Mouse (Mus musculus): ENCODE measurements around the gene Lbh. TPM values are rescaled to one million over a fixed set of nuclear protein-coding genes. Genes with fewer than 3 reads are reported as not detected.

Lbh gene
- polyA plus RNA-seq, 1 experiment = 0.10 TPM

DNA sequence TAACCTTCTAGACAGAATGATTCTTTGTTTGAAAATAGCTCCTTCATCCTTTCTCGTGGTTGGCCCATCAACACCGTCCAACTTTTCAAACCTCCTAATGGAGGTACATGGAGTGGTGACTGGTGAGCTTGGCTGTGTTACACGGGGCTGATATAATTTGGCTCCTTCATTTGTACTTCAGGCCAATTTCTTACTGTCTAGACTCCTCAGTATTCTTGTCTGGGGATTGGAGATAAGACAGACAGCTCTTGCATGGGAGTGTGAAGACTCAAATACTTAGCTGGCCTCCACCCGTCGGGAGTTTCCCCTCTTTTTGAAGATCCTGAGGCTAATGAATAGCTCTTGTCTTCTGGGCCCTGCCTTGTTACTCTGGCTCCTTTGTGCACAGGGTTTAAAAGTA lies 26.3 kb downstream of the Lbh start:
- TF ChIP-seq GATA1 (IDR thresholded peaks at IDR 0.05; ENCODE audit: low read length) (no peak), TAL1 (IDR thresholded peaks at IDR 0.05; ENCODE audit: low read length) (no peak)
- no peaks in the 10 kb centered on the region for H3K36me3 ChIP-seq (ENCODE audit: control insufficient read depth)
- peaks cover 2% of the 10 kb centered on the region for H3K4me1 ChIP-seq (ENCODE audit: control insufficient read depth)
- H3K27me3 ChIP-seq (ENCODE audit: control insufficient read depth) = no peaks in the 10 kb centered on the region
- H3K9me3 ChIP-seq (ENCODE audit: control insufficient read depth, low read length) = no peaks in the 10 kb centered on the region; the same call in 1 of the 2 replicates
- no peak overlapping the region for H3K4me3 ChIP-seq (replicated peaks)

DNA sequence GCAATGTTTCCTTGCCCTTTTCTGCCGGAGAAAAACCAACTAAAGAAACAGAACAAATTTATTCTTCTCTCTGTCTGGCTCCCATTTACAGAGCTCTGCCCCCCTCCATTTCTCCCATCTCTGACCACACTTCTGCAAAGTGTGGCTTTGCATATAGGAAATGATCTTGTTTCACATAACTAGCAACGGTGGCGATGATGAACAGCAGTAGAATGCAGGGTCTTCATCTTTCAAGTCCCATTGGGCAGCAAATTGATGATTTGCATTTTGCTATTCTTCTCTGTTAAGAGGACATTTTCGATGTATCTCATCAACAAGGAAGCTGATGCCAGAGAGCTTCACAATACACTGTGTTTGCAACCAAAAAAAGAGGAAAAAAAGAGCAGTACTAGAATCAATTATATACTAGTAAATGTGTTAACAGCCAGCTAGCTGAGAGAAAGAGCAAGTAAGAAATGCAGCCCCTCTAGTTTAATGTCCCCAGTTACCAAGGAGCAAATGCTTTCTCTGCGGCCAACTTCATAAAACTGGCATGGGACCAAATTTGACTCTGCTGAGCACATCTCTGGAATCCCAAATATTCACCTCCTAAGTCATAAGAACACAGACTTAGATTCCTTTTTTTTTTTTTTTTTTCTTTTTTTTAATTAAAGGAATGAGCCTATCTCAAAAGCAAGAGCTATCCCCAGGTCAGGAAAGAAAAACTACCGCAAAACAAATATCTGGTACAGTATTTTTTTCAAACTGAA lies 29.2 kb downstream of the Lbh start:
- TF ChIP-seq TAL1 (IDR thresholded peaks at IDR 0.05; ENCODE audit: low read length) = no peak
- no peak for TF ChIP-seq GATA1 (IDR thresholded peaks at IDR 0.05; ENCODE audit: low read length)
- peaks cover 2% of the 10 kb centered on the region for H3K4me1 ChIP-seq (ENCODE audit: control insufficient read depth)
- no peaks in the 10 kb centered on the region for H3K9me3 ChIP-seq (ENCODE audit: control insufficient read depth, low read length)
- H3K36me3 ChIP-seq (ENCODE audit: control insufficient read depth) = no peaks in the 10 kb centered on the region
- H3K4me3 ChIP-seq (replicated peaks) = no peak overlapping the region
- no peaks in the 10 kb centered on the region for H3K27me3 ChIP-seq (ENCODE audit: control insufficient read depth)

DNA sequence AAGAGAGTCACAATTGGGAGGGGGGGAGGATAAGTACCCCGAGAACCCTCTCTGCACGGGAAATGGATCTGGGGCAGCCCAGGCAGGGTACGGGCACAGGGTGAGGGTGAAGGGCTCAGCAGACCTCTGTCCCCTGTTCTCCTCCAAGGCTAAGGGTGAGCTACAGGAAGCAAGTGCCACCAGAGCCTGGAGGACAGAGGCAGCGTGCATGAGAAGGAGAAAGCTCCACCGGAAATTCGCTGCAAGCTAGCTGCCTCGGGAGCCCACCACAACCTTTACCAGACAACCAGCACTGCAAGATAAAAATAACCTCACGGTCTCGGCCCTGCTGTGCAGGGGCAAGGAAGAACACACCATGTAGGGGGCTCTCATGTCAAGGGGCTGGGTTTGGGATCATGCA lies 30.0 kb downstream of the Lbh start:
- Histone ChIP-seq H3K9me3 (ENCODE audit: control insufficient read depth, low read length) (no peaks in the 10 kb centered on the region), H3K27me3 (ENCODE audit: control insufficient read depth) (no peaks in the 10 kb centered on the region), H3K36me3 (ENCODE audit: control insufficient read depth) (no peaks in the 10 kb centered on the region), H3K4me3 (replicated peaks) (no peak overlapping the region), H3K4me1 (ENCODE audit: control insufficient read depth) (peaks cover 2% of the 10 kb centered on the region)
- no peak for TF ChIP-seq TAL1 (IDR thresholded peaks at IDR 0.05; ENCODE audit: low read length)
- TF ChIP-seq GATA1 (IDR thresholded peaks at IDR 0.05; ENCODE audit: low read length) = no peak

DNA sequence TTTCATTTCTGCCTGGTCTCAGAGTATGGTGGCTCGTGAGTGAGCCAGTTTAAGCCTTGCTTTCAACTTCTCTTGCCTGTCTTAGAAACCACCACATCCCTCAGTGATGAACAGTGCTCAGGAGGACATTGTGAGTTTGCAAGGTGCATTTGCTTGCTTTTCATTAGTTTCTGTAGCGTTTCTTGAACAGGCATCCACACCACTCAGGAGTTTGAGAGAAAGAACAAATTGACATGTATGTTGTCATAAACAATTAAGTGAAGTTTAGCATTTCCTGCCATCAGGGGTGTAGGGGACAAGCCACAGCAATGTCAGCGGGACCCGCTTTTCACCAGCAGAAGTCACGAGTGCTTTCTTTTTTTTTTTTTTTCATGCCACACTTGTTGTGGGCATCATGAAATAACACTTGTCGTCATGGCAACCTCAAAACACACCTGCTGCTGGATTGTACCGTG lies 31.2 kb downstream of the Lbh start:
- no peak overlapping the region for H3K4me3 ChIP-seq (replicated peaks)
- H3K4me1 ChIP-seq (ENCODE audit: control insufficient read depth) = peaks cover under 1% of the 10 kb centered on the region
- H3K9me3 ChIP-seq (ENCODE audit: control insufficient read depth, low read length) = no peaks in the 10 kb centered on the region

DNA sequence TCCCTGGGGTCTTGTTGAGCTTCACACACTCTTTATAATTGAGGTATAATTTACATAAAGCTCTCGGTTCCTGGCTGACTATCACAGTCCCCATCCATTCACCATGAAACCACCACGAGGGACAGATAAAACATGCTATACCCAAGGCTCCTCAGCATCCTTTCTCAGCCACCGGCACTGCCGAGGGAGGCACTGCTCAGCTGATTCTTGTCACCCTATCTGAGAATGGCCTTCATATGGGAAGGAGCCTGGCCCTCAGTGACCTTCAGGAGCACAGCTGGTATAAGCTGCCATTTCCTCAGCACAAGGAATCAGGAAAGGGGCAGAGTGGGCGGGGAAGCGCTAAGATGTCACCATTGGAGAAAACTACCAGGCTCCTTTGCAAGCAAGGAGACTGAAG lies 33.2 kb downstream of the Lbh start:
- Histone ChIP-seq H3K4me1 (ENCODE audit: control insufficient read depth) (no peaks in the 10 kb centered on the region), H3K36me3 (ENCODE audit: control insufficient read depth) (no peaks in the 10 kb centered on the region), H3K4me3 (replicated peaks) (no peak overlapping the region), H3K9me3 (ENCODE audit: control insufficient read depth, low read length) (no peaks in the 10 kb centered on the region), H3K27me3 (ENCODE audit: control insufficient read depth) (no peaks in the 10 kb centered on the region)
- TF ChIP-seq TAL1 (IDR thresholded peaks at IDR 0.05; ENCODE audit: low read length) (no peak), GATA1 (IDR thresholded peaks at IDR 0.05; ENCODE audit: low read length) (no peak)

More for the DNA sequence above, 31.2 kb downstream of the Lbh start:
- no peak for TF ChIP-seq TAL1 (IDR thresholded peaks at IDR 0.05; ENCODE audit: low read length)
- TF ChIP-seq GATA1 (IDR thresholded peaks at IDR 0.05; ENCODE audit: low read length) = no peak
- Histone ChIP-seq H3K36me3 (ENCODE audit: control insufficient read depth) (no peaks in the 10 kb centered on the region), H3K27me3 (ENCODE audit: control insufficient read depth) (no peaks in the 10 kb centered on the region)

DNA sequence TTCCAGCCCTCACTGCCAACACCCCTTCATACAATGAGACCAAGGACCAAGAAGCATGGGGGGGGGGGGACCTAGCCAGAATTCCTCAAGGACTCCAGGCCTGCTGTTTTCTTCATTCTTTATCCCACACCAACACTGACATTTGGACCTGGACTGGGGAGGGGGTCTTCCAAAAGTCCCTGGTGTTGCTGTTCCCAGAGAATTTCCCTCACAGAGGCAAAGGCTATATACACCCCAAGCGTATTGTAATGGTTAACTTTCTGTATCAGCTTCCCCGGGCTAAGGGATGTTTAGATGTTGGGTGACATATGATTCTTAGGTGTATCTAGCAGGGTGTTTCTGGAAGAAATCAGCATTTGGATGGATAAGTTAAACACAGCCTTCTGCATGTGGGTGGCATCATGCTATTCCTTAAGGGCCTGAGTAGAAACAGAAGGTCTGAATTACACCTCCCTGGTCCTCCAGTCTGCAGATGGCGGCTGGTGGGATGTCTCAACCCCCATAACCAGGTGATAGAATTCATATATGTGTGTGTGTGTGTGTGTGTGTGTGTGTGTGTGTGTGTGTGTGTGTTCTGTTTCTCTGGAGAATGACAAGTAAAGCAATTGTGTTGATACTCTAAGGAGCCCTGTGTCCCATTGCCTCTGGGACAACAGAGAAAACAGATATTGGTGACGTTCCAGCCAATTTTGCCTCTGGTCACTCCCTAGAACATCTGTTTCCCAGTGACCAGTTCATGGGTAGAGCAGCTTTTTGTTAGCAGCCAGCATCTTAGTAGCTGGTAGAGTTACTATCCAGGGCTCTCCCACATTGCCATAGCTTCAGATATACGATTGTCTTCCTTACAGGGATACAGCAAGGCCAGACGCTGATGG lies 35.9 kb downstream of the Lbh start:
- Histone ChIP-seq H3K27me3 (ENCODE audit: control insufficient read depth) (no peaks in the 10 kb centered on the region), H3K4me1 (ENCODE audit: control insufficient read depth) (no peaks in the 10 kb centered on the region), H3K4me3 (replicated peaks) (no peak overlapping the region), H3K36me3 (ENCODE audit: control insufficient read depth) (no peaks in the 10 kb centered on the region), H3K9me3 (ENCODE audit: control insufficient read depth, low read length) (no peaks in the 10 kb centered on the region)
- no peak for TF ChIP-seq GATA1 (IDR thresholded peaks at IDR 0.05; ENCODE audit: low read length)
- TF ChIP-seq TAL1 (IDR thresholded peaks at IDR 0.05; ENCODE audit: low read length) = no peak

DNA sequence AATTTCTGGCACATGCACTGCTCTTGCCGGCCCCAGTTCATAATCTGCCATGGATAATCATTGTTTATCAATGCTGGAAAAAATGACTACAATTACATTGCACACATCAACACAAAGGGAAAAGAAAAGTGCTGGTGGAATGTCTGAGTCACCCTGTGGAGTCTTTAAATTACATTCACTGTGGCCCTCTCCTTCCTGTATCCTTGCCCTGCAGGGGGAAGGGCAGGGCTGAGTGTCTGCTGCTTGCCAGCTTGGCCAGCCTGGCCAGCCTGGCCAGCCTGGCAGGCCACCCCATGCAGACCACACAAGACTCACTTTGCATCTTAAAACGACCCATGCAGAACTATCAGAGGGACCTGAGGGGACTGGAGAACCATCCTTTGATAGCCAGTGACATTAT lies 37.4 kb downstream of the Lbh start:
- H3K27me3 ChIP-seq (ENCODE audit: control insufficient read depth) = no peaks in the 10 kb centered on the region
- H3K9me3 ChIP-seq (ENCODE audit: control insufficient read depth, low read length) = no peaks in the 10 kb centered on the region
- no peaks in the 10 kb centered on the region for H3K36me3 ChIP-seq (ENCODE audit: control insufficient read depth)
- no peak overlapping the region for H3K4me3 ChIP-seq (replicated peaks)
- no peak for TF ChIP-seq GATA1 (IDR thresholded peaks at IDR 0.05; ENCODE audit: low read length)
- H3K4me1 ChIP-seq (ENCODE audit: control insufficient read depth) = no peaks in the 10 kb centered on the region

DNA sequence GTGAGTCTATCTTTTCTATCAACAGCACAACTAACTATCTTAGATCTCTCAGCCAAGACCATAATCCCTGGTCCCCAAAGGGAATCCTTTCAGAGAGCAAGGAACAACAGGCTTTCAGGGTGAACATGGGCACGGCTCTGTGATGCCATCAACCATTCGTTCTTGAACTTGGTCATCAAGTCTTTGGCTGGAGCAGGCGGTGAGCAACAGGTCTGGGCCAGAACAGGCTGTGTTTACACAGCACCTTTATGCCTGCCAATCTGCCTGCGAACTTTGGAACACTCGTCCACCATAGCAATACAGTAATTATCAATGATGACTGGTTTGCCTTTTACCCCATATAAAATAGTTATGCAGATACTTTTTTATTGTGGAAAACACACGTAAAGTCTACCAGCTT lies 38.9 kb downstream of the Lbh start:
- Histone ChIP-seq H3K4me3 (replicated peaks) (no peak overlapping the region), H3K27me3 (ENCODE audit: control insufficient read depth) (no peaks in the 10 kb centered on the region), H3K9me3 (ENCODE audit: control insufficient read depth, low read length) (no peaks in the 10 kb centered on the region), H3K36me3 (ENCODE audit: control insufficient read depth) (no peaks in the 10 kb centered on the region), H3K4me1 (ENCODE audit: control insufficient read depth) (no peaks in the 10 kb centered on the region)
- TF ChIP-seq GATA1 (IDR thresholded peaks at IDR 0.05; ENCODE audit: low read length) (no peak), TAL1 (IDR thresholded peaks at IDR 0.05; ENCODE audit: low read length) (no peak)

DNA sequence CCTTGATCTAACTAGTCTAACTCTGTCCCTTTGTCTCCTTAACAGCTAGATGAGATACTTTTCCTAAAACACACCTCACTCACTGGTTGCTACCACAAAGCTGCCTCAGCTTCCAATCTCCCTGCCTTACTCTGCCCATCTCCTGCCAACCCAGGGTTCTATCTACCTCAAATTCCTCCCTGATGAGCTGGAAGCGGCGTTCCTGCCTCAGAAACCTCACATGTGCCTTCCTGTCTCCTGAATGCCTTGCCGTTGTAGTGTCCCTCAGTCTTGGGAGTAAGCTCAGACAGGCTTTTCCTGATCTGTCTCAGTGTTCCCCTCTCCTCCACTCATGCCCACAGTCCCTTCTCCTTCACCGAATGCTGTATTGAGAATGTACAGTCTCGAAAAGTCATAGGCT lies 40.8 kb downstream of the Lbh start:
- TF ChIP-seq TAL1 (IDR thresholded peaks at IDR 0.05; ENCODE audit: low read length) (no peak), GATA1 (IDR thresholded peaks at IDR 0.05; ENCODE audit: low read length) (no peak)
- H3K27me3 ChIP-seq (ENCODE audit: control insufficient read depth) = no peaks in the 10 kb centered on the region
- no peak overlapping the region for H3K4me3 ChIP-seq (replicated peaks)
- H3K9me3 ChIP-seq (ENCODE audit: control insufficient read depth, low read length) = no peaks in the 10 kb centered on the region
- no peaks in the 10 kb centered on the region for H3K4me1 ChIP-seq (ENCODE audit: control insufficient read depth)
- H3K36me3 ChIP-seq (ENCODE audit: control insufficient read depth) = no peaks in the 10 kb centered on the region

Measured in erythroblast, embryonic 14.5 days (primary cell).